Mouse (Mus musculus) heart, embryonic 16.5 days (tissue): ENCODE data around the gene Kif18b. TPM values are rescaled to one million over a fixed set of nuclear protein-coding genes. Genes with fewer than 3 reads are reported as not detected.

ENCODE experiments used
- ATAC-seq: fragments of 200-750 bp; cut with Nextera tagmentation; replicated peaks from 2 replicates; pipeline ENCODE4 v1.8.0; 2017; ENCODE audit warnings: moderate number of reproducible peaks; ENCODE audit not compliant: insufficient read depth, low FRiP score; ENCODE audit errors: extremely low read depth
- H3K27ac ChIP-seq: fragments of 300-500 bp; sonication (generic); 2 replicates; pipeline ENCODE4 v1.5.1; 2014; ENCODE audit warnings: mild to moderate bottlenecking, low read length, control low read depth, moderate library complexity
- H3K27me3 ChIP-seq: fragments of 300-500 bp; sonication (generic); 2 replicates; pipeline ENCODE4 v1.6.1; 2014; ENCODE audit warnings: low read length, mixed read lengths; ENCODE audit not compliant: control insufficient read depth, insufficient read depth
- H3K36me3 ChIP-seq: fragments of 300-500 bp; sonication (generic); 2 replicates; pipeline ENCODE4 v1.6.1; 2014; ENCODE audit not compliant: control insufficient read depth, insufficient read depth
- H3K4me1 ChIP-seq: fragments of 300-500 bp; sonication (generic); 2 replicates; pipeline ENCODE4 v1.6.1; 2014; ENCODE audit warnings: low read length, mixed read lengths; ENCODE audit not compliant: control insufficient read depth, insufficient read depth
- H3K4me2 ChIP-seq: fragments of 300-500 bp; sonication (generic); 2 replicates; pipeline ENCODE4 v1.6.1; 2014; ENCODE audit warnings: low read depth, mild to moderate bottlenecking, control low read depth, low read length
- H3K4me3 ChIP-seq: fragments of 300-500 bp; sonication (generic); 2 replicates; pipeline ENCODE4 v1.5.1; 2014; ENCODE audit warnings: mild to moderate bottlenecking, control low read depth, low read length
- H3K9ac ChIP-seq: fragments of 300-500 bp; sonication (generic); 2 replicates; pipeline ENCODE4 v1.6.1; 2014; ENCODE audit warnings: low read length, control low read depth
- H3K9me3 ChIP-seq: fragments of 300-500 bp; sonication (generic); replicated peaks from 2 replicates; pipeline ENCODE4 v1.6.1; 2016; ENCODE audit warnings: low read length; ENCODE audit not compliant: control insufficient read depth
- WGBS: fragments of 180-500 bp; shearing (Covaris S2); extraction: QIAGEN DNeasy Blood & Tissue Kit; methylation state at CpG from one replicate; pipeline ENCODE4 v1.1.7; 2014; 5-methylcytosine and 5-hydroxymethylcytosine counted together
- polyA plus RNA-seq: library from polyadenylated mRNA; unstranded; fragments of >200 nt; fragmentation: Nextera tagmentation; extraction: Ambion mirVana; gene quantifications from 2 replicates; pipeline ENCODE4 v1.2.1, GENCODE M21; 2015

The Kif18b gene
- 6.6 and 7.6 TPM in 2 replicates for polyA plus RNA-seq

- ATAC-seq, result peak; percentile 94
- Histone ChIP-seq H3K27me3 (no peaks in the 10 kb centered on the region), H3K27ac (peak within 1 kb of the TSS; percentile 78), H3K9me3 (no peaks in the 10 kb centered on the region), H3K4me1 (peaks cover 14% of the 10 kb centered on the region), H3K4me3 (peak within 1 kb of the TSS; percentile 82), H3K9ac (peak within 1 kb of the TSS; percentile 81), H3K4me2 (peak within 1 kb of the TSS; percentile 87), H3K36me3 (no peaks in the 10 kb centered on the region; the same call in 1 of the 2 replicates)
- WGBS, result under 1% methylated on average over 62 of the region's 62 CpGs
Measured at GRCm38 (mm10) chr11:102924557-102925350, at the start of gene Kif18b. Kif18b (minus strand) TSS chr11:102925124.

DNA sequence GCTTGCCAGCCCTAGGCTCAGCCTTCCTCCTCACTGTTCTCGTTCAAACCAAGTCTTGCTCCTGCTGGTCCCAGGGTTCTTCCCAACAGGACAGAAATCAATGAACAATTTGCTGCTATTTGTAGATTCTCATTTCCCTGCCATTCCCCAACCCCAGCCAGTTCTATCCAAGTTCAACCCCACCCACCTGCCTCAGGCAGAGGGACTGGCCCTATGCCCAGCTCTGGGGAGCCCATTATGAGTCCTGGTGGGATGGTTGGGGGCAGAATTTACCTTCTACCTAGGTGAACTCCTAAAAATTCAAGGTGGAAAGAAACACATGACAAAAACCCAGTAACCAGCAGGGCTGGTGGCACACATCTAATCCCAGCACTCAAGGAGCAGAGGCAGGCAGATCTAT lies 47.4 kb upstream of the Kif18b start:
- H3K4me2 ChIP-seq, result no peak overlapping the region
- ATAC-seq, result no peak
- H3K9ac ChIP-seq, result no peak overlapping the region
- H3K27ac ChIP-seq, result no peak overlapping the region
- whole genome bisulfite sequencing, result 75% methylated on average over 1 of the region's 1 CpGs
- H3K36me3 ChIP-seq, result no peaks in the 10 kb centered on the region
- peaks cover 22% of the 10 kb centered on the region for H3K27me3 ChIP-seq
- H3K4me3 ChIP-seq, result no peak overlapping the region
- no peaks in the 10 kb centered on the region for H3K9me3 ChIP-seq
- no peaks in the 10 kb centered on the region for H3K4me1 ChIP-seq

GRCm38 (mm10) chr11:102971604-102972003 lies 46.7 kb upstream of the Kif18b start:
- H3K9me3 ChIP-seq, result no peaks in the 10 kb centered on the region
- ATAC-seq, result no peak
- H3K27me3 ChIP-seq, result peaks cover 24% of the 10 kb centered on the region
- H3K4me2 ChIP-seq, result no peak overlapping the region
- no peak overlapping the region for H3K4me3 ChIP-seq
- no peaks in the 10 kb centered on the region for H3K4me1 ChIP-seq
- WGBS, result 42% methylated on average over 5 of the region's 5 CpGs
- H3K36me3 ChIP-seq, result no peaks in the 10 kb centered on the region
- H3K9ac ChIP-seq, result no peak overlapping the region
- no peak overlapping the region for H3K27ac ChIP-seq

- H3K4me3 ChIP-seq, result no peak overlapping the region
- no peaks in the 10 kb centered on the region for H3K36me3 ChIP-seq
- no peak overlapping the region for H3K9ac ChIP-seq
- H3K4me1 ChIP-seq, result peaks cover 5% of the 10 kb centered on the region
- WGBS, result 64% methylated on average over 16 of the region's 16 CpGs
- H3K27me3 ChIP-seq, result peaks cover 30% of the 10 kb centered on the region
- H3K27ac ChIP-seq, result no peak overlapping the region
- no peak for ATAC-seq
- H3K4me2 ChIP-seq, result no peak overlapping the region
- H3K9me3 ChIP-seq, result no peaks in the 10 kb centered on the region
Measured at GRCm38 (mm10) chr11:102964547-102965091, 39.7 kb upstream of the Kif18b start.

DNA sequence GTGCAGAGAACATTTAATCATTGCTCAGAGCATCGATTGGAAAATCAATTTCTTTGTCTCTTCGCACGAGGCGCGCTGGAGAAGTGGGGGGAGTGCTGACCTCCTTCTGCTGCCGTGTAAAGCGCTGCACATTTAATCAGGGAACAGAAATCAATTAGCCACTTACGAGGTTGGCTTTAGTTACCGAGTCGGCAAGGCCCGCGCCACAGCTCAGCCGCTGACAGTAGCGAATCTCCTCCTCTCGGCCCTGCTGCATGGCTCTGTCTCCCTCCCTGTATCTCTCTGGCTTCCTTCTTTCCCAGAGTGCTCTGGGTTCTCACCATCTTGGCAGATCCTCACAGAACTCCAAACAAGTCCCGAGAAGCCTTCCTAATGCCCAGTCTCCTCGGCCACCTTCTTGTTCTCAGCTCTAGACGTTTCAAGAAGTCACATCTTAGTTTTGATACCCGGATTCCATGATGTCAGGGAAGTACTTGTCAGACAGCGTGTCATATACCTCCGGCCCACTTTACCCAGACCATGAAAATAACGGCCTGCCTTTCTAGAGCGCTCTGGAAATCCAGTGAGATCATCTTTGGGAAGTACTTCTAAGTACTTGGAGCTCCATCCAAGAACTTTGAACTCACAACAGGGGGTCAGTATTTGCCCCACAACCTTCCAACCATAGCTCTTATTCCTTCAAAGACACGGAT lies 39.1 kb upstream of the Kif18b start:
- H3K9ac ChIP-seq, result peak overlapping the region; percentile 41; the same call in 1 of the 2 replicates
- ATAC-seq, result no peak
- no peaks in the 10 kb centered on the region for H3K36me3 ChIP-seq
- H3K27ac ChIP-seq, result no peak overlapping the region
- WGBS, result 22% methylated on average over 24 of the region's 24 CpGs
- H3K4me2 ChIP-seq, result peak overlapping the region; percentile 10
- H3K4me3 ChIP-seq, result no peak overlapping the region
- peaks cover 27% of the 10 kb centered on the region for H3K27me3 ChIP-seq
- peaks cover 5% of the 10 kb centered on the region for H3K4me1 ChIP-seq
- H3K9me3 ChIP-seq, result no peaks in the 10 kb centered on the region

DNA sequence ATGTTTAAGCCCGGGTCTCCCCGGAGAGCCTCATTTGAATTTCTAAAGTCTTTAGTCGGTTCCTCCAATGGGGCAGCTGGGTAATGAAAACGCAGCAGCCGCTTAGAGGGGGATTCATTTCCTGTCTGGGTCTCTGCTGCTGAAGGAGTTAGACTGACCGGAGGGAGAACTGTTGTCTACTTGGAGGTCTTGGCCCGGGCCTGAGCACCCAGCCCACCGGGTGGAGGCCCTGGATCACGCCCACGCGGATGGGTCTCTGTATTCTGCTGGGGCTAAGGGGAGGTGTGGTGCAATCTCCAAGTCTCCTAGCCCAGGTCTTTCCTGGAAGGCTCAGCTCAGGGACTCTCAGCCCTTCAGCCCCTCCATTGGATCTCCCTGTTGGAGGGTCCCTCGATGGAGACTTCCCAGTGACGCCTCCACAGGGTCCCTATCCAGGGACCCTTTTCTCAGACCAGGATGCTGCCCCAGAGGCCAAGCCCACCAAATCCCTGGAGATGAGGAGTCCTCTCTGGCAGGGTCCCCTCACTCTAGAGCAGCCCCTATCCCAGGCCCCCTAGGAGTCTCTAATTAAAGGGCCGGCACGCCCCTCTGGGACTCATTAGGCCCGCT lies 38.4 kb upstream of the Kif18b start:
- Histone ChIP-seq H3K9ac (peak overlapping the region; percentile 41; the same call in 1 of the 2 replicates), H3K4me2 (peak overlapping the region; percentile 10), H3K4me1 (peaks cover 5% of the 10 kb centered on the region), H3K36me3 (no peaks in the 10 kb centered on the region), H3K27ac (no peak overlapping the region), H3K4me3 (no peak overlapping the region), H3K27me3 (peaks cover 27% of the 10 kb centered on the region), H3K9me3 (no peaks in the 10 kb centered on the region)
- 18% methylated on average over 16 of the region's 16 CpGs for WGBS
- ATAC-seq, result no peak

GRCm38 (mm10) chr11:102962861-102963245 lies 37.9 kb upstream of the Kif18b start:
- no peaks in the 10 kb centered on the region for H3K36me3 ChIP-seq
- no peak overlapping the region for H3K27ac ChIP-seq
- no peak overlapping the region for H3K9ac ChIP-seq
- ATAC-seq, result no peak
- peaks cover 27% of the 10 kb centered on the region for H3K27me3 ChIP-seq
- 53% methylated on average over 7 of the region's 7 CpGs for WGBS
- H3K4me2 ChIP-seq, result no peak overlapping the region
- H3K4me3 ChIP-seq, result no peak overlapping the region
- H3K4me1 ChIP-seq, result peaks cover 5% of the 10 kb centered on the region
- H3K9me3 ChIP-seq, result no peaks in the 10 kb centered on the region

DNA sequence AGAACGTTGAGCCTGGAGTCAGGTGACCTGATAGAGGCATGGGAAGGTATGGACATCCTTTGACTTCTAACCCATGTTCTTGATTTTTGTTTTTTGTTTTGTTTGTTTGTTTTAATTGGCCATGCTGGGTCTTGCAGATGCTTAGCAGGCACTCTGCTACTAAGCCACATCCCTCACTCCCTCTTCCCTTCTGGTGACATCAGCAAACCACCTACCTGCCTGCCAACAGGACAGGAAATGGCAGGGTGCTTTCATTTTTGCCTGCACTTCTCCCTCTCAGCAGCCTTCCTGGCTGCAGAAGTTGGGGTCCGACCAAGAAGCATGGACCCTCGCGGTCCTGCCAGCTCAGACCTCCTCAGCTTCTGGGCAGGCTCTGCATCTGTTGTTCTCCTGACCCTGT lies 36.2 kb upstream of the Kif18b start:
- Histone ChIP-seq H3K4me3 (no peak overlapping the region), H3K27ac (no peak overlapping the region), H3K4me1 (peaks cover 5% of the 10 kb centered on the region), H3K27me3 (peaks cover 18% of the 10 kb centered on the region), H3K36me3 (no peaks in the 10 kb centered on the region), H3K4me2 (no peak overlapping the region), H3K9ac (no peak overlapping the region), H3K9me3 (no peaks in the 10 kb centered on the region)
- no peak for ATAC-seq
- 88% methylated on average over 4 of the region's 4 CpGs for WGBS
